Mouse (Mus musculus) cortical plate, adult 2 months (tissue): ENCODE data around the gene Cpd. TPM values are rescaled to one million over a fixed set of nuclear protein-coding genes. Genes with fewer than 3 reads are reported as not detected.
A peak's percentile ranks its signal among the peaks of the same experiment; 100 is the strongest.

Source experiments
- H3K27ac ChIP-seq: fragments of 200-500 bp; 2 replicates; pipeline ENCODE4 v1.5.1; 2012; ENCODE audit warnings: low read length, control low read depth, inconsistent platforms; ENCODE audit not compliant: insufficient read depth
- H3K4me1 ChIP-seq: fragments of 200-500 bp; 2 replicates; pipeline ENCODE4 v1.6.1; 2011; ENCODE audit warnings: low read length; ENCODE audit not compliant: control insufficient read depth, insufficient read depth
- H3K4me3 ChIP-seq: fragments of 200-500 bp; 2 replicates; pipeline ENCODE4 v1.5.1; 2011; ENCODE audit warnings: mild to moderate bottlenecking, low read length, control low read depth; ENCODE audit not compliant: insufficient read depth
- CTCF ChIP-seq: fragments of 200-500 bp; IDR thresholded peaks from 2 replicates; pipeline ENCODE4 v1.5.1; 2011; ENCODE audit warnings: mild to moderate bottlenecking, control low read depth, low read length; ENCODE audit not compliant: insufficient read depth; ENCODE audit errors: extremely low read depth
- POLR2A ChIP-seq: fragments of 200-500 bp; IDR thresholded peaks from 2 replicates; pipeline ENCODE4 v1.6.1; 2011; ENCODE audit warnings: mild to moderate bottlenecking, low read length, control low read depth; ENCODE audit not compliant: insufficient read depth; ENCODE audit errors: extremely low read depth
- polyA plus RNA-seq: library from polyadenylated mRNA; depleted of rRNA; stranded (reverse); fragments of >200 nt; gene quantifications from 2 replicates; pipeline ENCODE4 v1.2.3, GENCODE M21; 2012

The Cpd gene
- polyA plus RNA-seq, 1 experiment = 30.5 TPM

- H3K27ac ChIP-seq = no peak overlapping the region
- H3K4me1 ChIP-seq = no peaks in the 10 kb centered on the region
- TF ChIP-seq CTCF (no peak), POLR2A (no peak)
- no peak overlapping the region for H3K4me3 ChIP-seq
Measured at GRCm38 (mm10) chr11:76803266-76803665, 43.6 kb downstream of the Cpd start.

GRCm38 (mm10) chr11:76797236-76797635, 49.6 kb downstream of the Cpd start:
- Histone ChIP-seq H3K4me3 (no peak overlapping the region), H3K27ac (no peak overlapping the region), H3K4me1 (no peaks in the 10 kb centered on the region)
- TF ChIP-seq CTCF (no peak), POLR2A (no peak)

GRCm38 (mm10) chr11:76795326-76795725, 51.5 kb downstream of the Cpd start:
- no peak for TF ChIP-seq CTCF
- TF ChIP-seq POLR2A = no peak
- Histone ChIP-seq H3K27ac (no peak overlapping the region), H3K4me1 (no peaks in the 10 kb centered on the region), H3K4me3 (no peak overlapping the region)

GRCm38 (mm10) chr11:76791331-76791730, 55.5 kb downstream of the Cpd start:
- no peak for TF ChIP-seq POLR2A
- TF ChIP-seq CTCF = no peak
- H3K4me3 ChIP-seq = no peak overlapping the region

GRCm38 (mm10) chr11:76789252-76789651, 57.6 kb downstream of the Cpd start:
- TF ChIP-seq POLR2A (no peak), CTCF (peak; percentile 41; the same call in 1 of the 2 replicates)
- H3K27ac ChIP-seq = no peak overlapping the region
- H3K4me1 ChIP-seq = no peaks in the 10 kb centered on the region
- H3K4me3 ChIP-seq = no peak overlapping the region

More at GRCm38 (mm10) chr11:76791331-76791730, 55.5 kb downstream of the Cpd start:
- H3K27ac ChIP-seq = no peak overlapping the region
- H3K4me1 ChIP-seq = no peaks in the 10 kb centered on the region

- Histone ChIP-seq H3K27ac (no peak overlapping the region), H3K4me3 (no peak overlapping the region), H3K4me1 (no peaks in the 10 kb centered on the region)
- TF ChIP-seq POLR2A (no peak), CTCF (no peak)
Measured at GRCm38 (mm10) chr11:76775533-76775932, 71.3 kb downstream of the Cpd start.

- Histone ChIP-seq H3K4me3 (no peak overlapping the region), H3K4me1 (no peaks in the 10 kb centered on the region), H3K27ac (no peak overlapping the region)
- TF ChIP-seq CTCF (no peak), POLR2A (no peak)
Measured at GRCm38 (mm10) chr11:76773811-76774210, 73.0 kb downstream of the Cpd start.

- Histone ChIP-seq H3K4me3 (no peak overlapping the region), H3K4me1 (no peaks in the 10 kb centered on the region), H3K27ac (no peak overlapping the region)
- TF ChIP-seq CTCF (no peak), POLR2A (no peak)
Measured at GRCm38 (mm10) chr11:76770566-76770965, 76.3 kb downstream of the Cpd start.

DNA sequence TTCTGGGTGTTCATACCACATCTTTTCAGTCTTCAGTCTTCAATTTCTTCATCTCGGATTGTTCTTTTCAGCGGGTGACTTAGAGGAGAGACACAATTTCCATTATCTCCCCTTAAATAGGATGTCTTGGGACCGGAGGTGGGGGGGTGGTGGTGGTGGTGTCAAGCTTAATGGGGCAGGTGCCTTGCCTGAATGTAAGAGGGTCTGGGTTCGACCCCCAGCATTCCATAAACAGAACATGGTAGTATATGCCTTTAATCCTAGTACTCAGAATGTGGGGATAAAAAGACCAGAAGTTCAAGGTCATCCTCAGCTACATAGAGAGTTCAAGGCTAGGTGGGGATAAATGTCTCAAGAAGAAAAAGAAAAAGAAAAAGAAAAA, 83.1 kb downstream of the Cpd start:
- H3K4me1 ChIP-seq = no peaks in the 10 kb centered on the region
- TF ChIP-seq CTCF (no peak), POLR2A (no peak)
- peak overlapping the region; percentile 95; the same call in 1 of the 2 replicates for H3K4me3 ChIP-seq
- H3K27ac ChIP-seq = no peak overlapping the region

GRCm38 (mm10) chr11:76763053-76763740, 83.6 kb downstream of the Cpd start, which contains the start of gene Gosr1:
Gene Gosr1 (minus strand): TSS chr11:76763579.
- H3K4me1 ChIP-seq = no peaks in the 10 kb centered on the region
- H3K27ac ChIP-seq = peak within 1 kb of the TSS; percentile 87
- TF ChIP-seq POLR2A (peak; percentile 84), CTCF (peak; percentile 78)
- peak within 1 kb of the TSS; percentile 95 for H3K4me3 ChIP-seq

GRCm38 (mm10) chr11:76752276-76752675, 94.5 kb downstream of the Cpd start:
- Histone ChIP-seq H3K4me3 (no peak overlapping the region), H3K4me1 (no peaks in the 10 kb centered on the region), H3K27ac (no peak overlapping the region)
- no peak for TF ChIP-seq POLR2A
- TF ChIP-seq CTCF = no peak

GRCm38 (mm10) chr11:76748819-76749218, 98.0 kb downstream of the Cpd start:
- no peaks in the 10 kb centered on the region for H3K4me1 ChIP-seq
- TF ChIP-seq CTCF (no peak), POLR2A (no peak)
- H3K4me3 ChIP-seq = no peak overlapping the region
- H3K27ac ChIP-seq = no peak overlapping the region
